Mouse (Mus musculus) CH12.LX (cell line): ENCODE data around the gene Dgcr6. TPM values are rescaled to one million over a fixed set of nuclear protein-coding genes. Genes with fewer than 3 reads are reported as not detected.

ENCODE experiments used
- DNase-seq: peaks from one replicate; pipeline ENCODE4 v3.0.0-alpha.2; 2013; ENCODE audit errors: extremely low read depth
- H3K27ac ChIP-seq: 2 replicates; pipeline ENCODE4 v1.5.1; 2012; ENCODE audit warnings: low read depth, mild to moderate bottlenecking, control low read depth, moderate library complexity; ENCODE audit not compliant: insufficient read depth
- H3K27me3 ChIP-seq: replicated peaks from 2 replicates; pipeline ENCODE3; 2012; ENCODE audit warnings: inconsistent platforms
- H3K36me3 ChIP-seq, 2 experiments: replicated peaks in 1 of 2; 2 replicates each; pipeline versions ENCODE3 to v1.6.1; 2012; ENCODE audit warnings: inconsistent platforms in 1 of 2, low read length in 1 of 2, mild to moderate bottlenecking in 1 of 2, mixed read lengths in 1 of 2, moderate library complexity in 1 of 2; ENCODE audit not compliant: control insufficient read depth in 1 of 2, insufficient read depth in 1 of 2
- H3K4me1 ChIP-seq, 2 experiments: 2 replicates each; pipeline ENCODE4 v1.6.1; 2012; ENCODE audit warnings: inconsistent platforms in 1 of 2, moderate library complexity in 1 of 2; ENCODE audit not compliant: insufficient read depth in 2 of 2, control insufficient read depth in 1 of 2
- H3K4me2 ChIP-seq: 2 replicates; pipeline ENCODE4 v1.6.1; 2012; ENCODE audit warnings: low read depth, mild to moderate bottlenecking, control low read depth; ENCODE audit not compliant: poor library complexity, insufficient read depth, severe bottlenecking
- H3K4me3 ChIP-seq, 3 experiments: fragments of 150-350 bp in 1 of 3; sonication (generic) in 1 of 3; replicated peaks in 1 of 3; 2 replicates each; pipeline versions ENCODE3 to v1.5.1; 2011 to 2012; ENCODE audit warnings: low read depth in 2 of 3, low read length in 2 of 3, mild to moderate bottlenecking in 2 of 3, moderate library complexity in 2 of 3, control low read depth in 1 of 3, improper control_type of control experiment in 1 of 3, inconsistent platforms in 1 of 3, mixed read lengths in 1 of 3; ENCODE audit not compliant: poor library complexity in 1 of 3
- H3K79me2 ChIP-seq: replicated peaks from 2 replicates; pipeline ENCODE4 v1.6.1; 2012; ENCODE audit warnings: mild to moderate bottlenecking, moderate library complexity; ENCODE audit not compliant: control insufficient read depth, poor library complexity, insufficient read depth, severe bottlenecking; ENCODE audit errors: extremely low read depth
- H3K9ac ChIP-seq: 2 replicates; pipeline ENCODE4 v1.6.1; 2012; ENCODE audit warnings: low read depth, mild to moderate bottlenecking, control low read depth, moderate library complexity; ENCODE audit not compliant: insufficient read depth
- H3K9me3 ChIP-seq: replicated peaks from 2 replicates; pipeline ENCODE3; 2012; ENCODE audit warnings: low read length, inconsistent platforms, mixed read lengths
- BHLHE40 ChIP-seq: IDR thresholded peaks from 2 replicates; pipeline ENCODE4 v1.6.1; 2011; ENCODE audit warnings: mild to moderate bottlenecking, low read depth, low read length, improper control_type of control experiment
- CHD1 ChIP-seq: IDR thresholded peaks from 2 replicates; pipeline ENCODE4 v1.6.1; 2012; ENCODE audit warnings: low read depth, low read length, improper control_type of control experiment, inconsistent platforms
- CHD2 ChIP-seq: IDR thresholded peaks from 2 replicates; pipeline ENCODE4 v1.6.1; 2011; ENCODE audit warnings: low read length, improper control_type of control experiment
- CTCF ChIP-seq, 2 experiments: IDR thresholded peaks in 1 of 2; conservative IDR thresholded peaks in 1 of 2; 2 replicates each; pipeline ENCODE4 v1.5.1; 2011 to 2012; ENCODE audit warnings: low read depth in 2 of 2, low read length in 2 of 2, improper control_type of control experiment in 1 of 2, inconsistent platforms in 1 of 2, mild to moderate bottlenecking in 1 of 2, moderate library complexity in 1 of 2
- E2F4 ChIP-seq: IDR thresholded peaks from 2 replicates; pipeline ENCODE4 v1.6.1; 2011; ENCODE audit warnings: low read depth, low read length, improper control_type of control experiment; ENCODE audit not compliant: insufficient replicate concordance
- EP300 ChIP-seq: IDR thresholded peaks from 2 replicates; pipeline ENCODE4 v1.6.1; 2011; ENCODE audit warnings: low read length, improper control_type of control experiment
- ETS1 ChIP-seq: conservative IDR thresholded peaks from 2 replicates; pipeline ENCODE4 v1.6.1; 2012; ENCODE audit warnings: low read depth, mild to moderate bottlenecking, inconsistent platforms, low read length, improper control_type of control experiment, moderate library complexity
- GABPA ChIP-seq: IDR thresholded peaks from 2 replicates; pipeline ENCODE4 v1.6.1; 2012; ENCODE audit warnings: low read depth, low read length, improper control_type of control experiment, inconsistent platforms; ENCODE audit not compliant: insufficient replicate concordance
- IRF4 ChIP-seq: IDR thresholded peaks from 2 replicates; pipeline ENCODE4 v1.6.1; 2014; ENCODE audit warnings: low read depth, mild to moderate bottlenecking, inconsistent platforms, low read length, improper control_type of control experiment
- MAFK ChIP-seq: IDR thresholded peaks from 2 replicates; pipeline ENCODE4 v1.6.1; 2011; ENCODE audit warnings: low read length, improper control_type of control experiment; ENCODE audit not compliant: insufficient replicate concordance
- MAX ChIP-seq: IDR thresholded peaks from 2 replicates; pipeline ENCODE4 v1.6.1; 2011; ENCODE audit warnings: low read length, improper control_type of control experiment
- MAZ ChIP-seq: IDR thresholded peaks from 2 replicates; pipeline ENCODE4 v1.6.1; 2012; ENCODE audit warnings: low read depth, mild to moderate bottlenecking, inconsistent platforms, low read length, improper control_type of control experiment, moderate library complexity
- MEF2A ChIP-seq: IDR thresholded peaks from 2 replicates; pipeline ENCODE4 v1.6.1; 2014; ENCODE audit warnings: low read depth, mild to moderate bottlenecking, inconsistent platforms, low read length, improper control_type of control experiment, borderline replicate concordance
- MXI1 ChIP-seq: IDR thresholded peaks from 2 replicates; pipeline ENCODE4 v1.6.1; 2011; ENCODE audit warnings: mild to moderate bottlenecking, low read depth, low read length, improper control_type of control experiment
- MYC ChIP-seq: IDR thresholded peaks from 2 replicates; pipeline ENCODE4 v1.6.1; 2011; ENCODE audit warnings: low read depth, mild to moderate bottlenecking, improper control_type of control experiment, low read length
- NRF1 ChIP-seq: IDR thresholded peaks from 2 replicates; pipeline ENCODE4 v1.6.1; 2014; ENCODE audit warnings: low read depth, mild to moderate bottlenecking, inconsistent platforms, low read length, improper control_type of control experiment, moderate library complexity
- POLR2A ChIP-seq: IDR thresholded peaks from 2 replicates; pipeline ENCODE4 v1.6.1; 2011; ENCODE audit warnings: low read depth, mild to moderate bottlenecking, improper control_type of control experiment, low read length
- POLR2AphosphoS2 ChIP-seq: IDR thresholded peaks from 2 replicates; pipeline ENCODE4 v1.6.1; 2011; ENCODE audit warnings: low read depth, low read length, improper control_type of control experiment
- RAD21 ChIP-seq: IDR thresholded peaks from 2 replicates; pipeline ENCODE4 v1.6.1; 2011; ENCODE audit warnings: low read depth, mild to moderate bottlenecking, low read length, improper control_type of control experiment, moderate library complexity
- RCOR1 ChIP-seq: conservative IDR thresholded peaks from 2 replicates; pipeline ENCODE4 v1.6.1; 2012; ENCODE audit warnings: low read depth, mild to moderate bottlenecking, inconsistent platforms, low read length, improper control_type of control experiment
- SIN3A ChIP-seq: IDR thresholded peaks from 2 replicates; pipeline ENCODE4 v1.6.1; 2012; ENCODE audit warnings: low read length, improper control_type of control experiment, inconsistent platforms
- TBP ChIP-seq: conservative IDR thresholded peaks from 2 replicates; pipeline ENCODE4 v1.6.1; 2011; ENCODE audit warnings: low read depth, low read length, improper control_type of control experiment
- UBTF ChIP-seq: IDR thresholded peaks from 2 replicates; pipeline ENCODE4 v1.6.1; 2012; ENCODE audit warnings: low read depth, mild to moderate bottlenecking, inconsistent platforms, low read length, improper control_type of control experiment, moderate library complexity
- ZC3H11A ChIP-seq: IDR thresholded peaks from 2 replicates; pipeline ENCODE4 v1.6.1; 2012; ENCODE audit warnings: low read depth, mild to moderate bottlenecking, inconsistent platforms, low read length, improper control_type of control experiment
- ZNF384 ChIP-seq: IDR thresholded peaks from 2 replicates; pipeline ENCODE4 v1.6.1; 2012; ENCODE audit warnings: low read depth, low read length, improper control_type of control experiment, inconsistent platforms
- dilution Hi-C: fragments of 300-500 bp; cut with MboI; formaldehyde crosslinking; loops from 2 replicates; pipeline ENCODE4 v1.14.3; 2020; ENCODE audit warnings: low sequenced_read_pairs; ENCODE audit not compliant: extremely low pct_unique_long_range_greater_than_20kb, extremely low pct_ligation_motif_present
- in situ Hi-C: fragments of 300-500 bp; cut with MboI; formaldehyde crosslinking; loops from 3 replicates; pipeline ENCODE4 v1.14.3; 2019; ENCODE audit warnings: low sequenced_read_pairs, low pct_ligation_motif_present, low pct_unique_long_range_greater_than_20kb, mixed read lengths
- polyA plus RNA-seq: library from polyadenylated mRNA; unstranded; fragments of >175 nt; gene quantifications from 2 replicates; pipeline ENCODE4 v1.2.1, GENCODE M21; 2012; ENCODE audit warnings: low read depth; ENCODE audit not compliant: insufficient read length
- total RNA-seq, 2 experiments: library from RNA; depleted of rRNA; stranded (reverse); fragments of 300-350 nt in 1 of 2; fragments of >200 nt in 1 of 2; gene quantifications; 2 replicates each; pipeline ENCODE4 v1.2.3; 2012 to 2014

Dgcr6 gene
- total and polyA plus RNA-seq, 3 experiments: 13.0 to 41.5 (median 32.4) TPM

DNA sequence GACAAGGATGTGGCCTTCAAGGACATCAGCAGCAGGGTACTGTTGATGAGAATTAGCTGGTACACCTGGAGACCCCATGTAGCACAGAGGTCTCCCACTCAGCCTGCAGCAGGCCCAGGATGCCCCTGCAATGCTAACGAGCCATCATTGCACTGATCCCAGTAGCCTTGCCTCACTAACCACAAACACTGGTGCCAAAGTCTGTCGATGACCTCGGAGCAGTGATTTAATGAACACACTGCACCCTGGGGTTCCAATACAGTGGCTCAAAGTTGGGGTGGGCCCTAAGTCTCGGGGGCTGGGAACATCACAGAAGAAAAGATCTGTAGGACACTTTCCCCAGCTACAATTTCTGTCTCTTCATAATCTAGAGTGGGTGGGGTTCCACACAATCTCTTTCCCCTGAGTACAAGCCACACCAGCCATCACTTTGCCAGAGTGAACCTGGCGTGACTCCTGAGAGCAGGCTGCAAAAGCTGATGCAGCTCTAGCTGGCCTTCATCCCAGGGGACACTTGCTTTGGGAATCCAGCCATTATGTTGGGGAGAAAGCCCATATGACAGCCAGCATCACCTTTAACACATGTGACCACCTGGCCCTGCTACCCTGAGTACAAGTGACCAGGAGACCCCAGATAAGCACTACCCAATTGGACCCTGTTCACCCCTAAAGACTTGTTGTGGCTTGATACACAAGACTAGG, 25.8 kb downstream of the Dgcr6 start:
- H3K4me1 ChIP-seq: peaks cover 8 to 13% of the 10 kb centered on the region in 2 experiments; a peak in 3 of 4 replicates
- H3K4me3 ChIP-seq: no peak overlapping the region
- H3K79me2 ChIP-seq: no peaks in the 10 kb centered on the region
- peaks cover 40% of the 10 kb centered on the region for H3K27me3 ChIP-seq
- H3K9ac ChIP-seq: no peak overlapping the region
- in situ Hi-C loops (no loop called here), dilution Hi-C loops (no loop called here)
- no peaks in the 10 kb centered on the region for H3K9me3 ChIP-seq
- H3K27ac ChIP-seq: no peak overlapping the region
- no peak for DNase-seq
- no peak overlapping the region for H3K4me2 ChIP-seq
- no peak for TF ChIP-seq EP300
- H3K36me3 ChIP-seq: peaks cover under 1 to 3% of the 10 kb centered on the region in 2 experiments

DNA sequence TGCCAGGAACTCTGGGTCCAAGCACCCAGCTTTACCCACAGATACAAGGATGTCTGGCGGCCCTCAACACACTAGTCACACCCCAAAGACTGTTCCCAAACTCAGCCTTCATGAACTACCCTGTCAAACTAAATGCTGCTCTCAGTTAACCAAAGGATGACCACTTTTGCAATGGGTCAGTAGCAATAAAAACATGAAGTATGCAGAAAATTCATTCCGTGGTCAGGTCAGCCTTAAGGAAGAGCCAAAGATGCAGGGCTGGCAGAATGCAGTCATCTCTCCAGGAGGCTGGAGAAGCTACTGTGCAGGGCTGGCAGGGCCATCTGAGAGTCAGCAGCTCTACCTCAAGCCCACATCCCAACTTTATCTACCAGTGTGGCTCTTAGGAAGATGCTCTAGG, 26.6 kb downstream of the Dgcr6 start:
- DNase-seq: no peak
- H3K27me3 ChIP-seq: peaks cover 46% of the 10 kb centered on the region
- H3K9ac ChIP-seq: no peak overlapping the region
- H3K4me3 ChIP-seq: no peak overlapping the region
- no peaks in the 10 kb centered on the region for H3K9me3 ChIP-seq
- peaks cover 0 to 2% of the 10 kb centered on the region in 2 experiments for H3K36me3 ChIP-seq
- in situ Hi-C loops (no loop called here), dilution Hi-C loops (no loop called here)
- H3K4me2 ChIP-seq: no peak overlapping the region
- H3K27ac ChIP-seq: no peak overlapping the region
- TF ChIP-seq CHD1 (no peak), IRF4 (no peak), MAFK (no peak), CTCF (conservative IDR thresholded peaks at IDR 0.05 in 1 of 2, IDR thresholded peaks at IDR 0.05 in 1 of 2; ENCODE audit: low read depth in 2 of 2, low read length in 2 of 2) (no peak), E2F4 (no peak), POLR2A (no peak), SIN3A (no peak), MXI1 (no peak), CHD2 (no peak), ZNF384 (no peak), MAZ (no peak), POLR2AphosphoS2 (no peak)
- no peaks in the 10 kb centered on the region for H3K79me2 ChIP-seq
- peaks cover 8 to 10% of the 10 kb centered on the region in 2 experiments; a peak in 3 of 4 replicates for H3K4me1 ChIP-seq

DNA sequence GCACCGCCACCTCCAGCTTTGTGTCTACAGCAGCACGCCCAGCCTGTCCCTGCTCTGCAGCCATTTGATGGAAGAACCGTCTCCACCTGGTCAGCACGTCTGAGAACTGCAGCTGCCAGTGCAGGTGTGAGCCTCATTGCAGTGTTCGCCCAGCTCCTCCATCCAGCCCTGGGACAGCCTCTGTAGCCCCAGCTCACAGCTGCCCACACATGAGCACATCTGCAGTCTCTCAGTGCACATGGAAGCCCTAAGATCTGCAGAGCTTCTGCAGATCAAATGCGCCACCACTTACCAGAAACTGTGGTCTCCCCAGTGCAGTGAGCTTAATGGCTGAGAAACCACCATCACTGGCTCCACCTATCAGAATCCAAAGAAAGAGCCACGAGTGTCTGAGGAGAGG, 27.5 kb downstream of the Dgcr6 start:
- dilution Hi-C loops: no loop called here
- Histone ChIP-seq H3K4me2 (no peak overlapping the region), H3K36me3 (no peaks in the 10 kb centered on the region), H3K79me2 (no peaks in the 10 kb centered on the region), H3K27ac (no peak overlapping the region), H3K9ac (no peak overlapping the region), H3K27me3 (peaks cover 55% of the 10 kb centered on the region), H3K9me3 (no peaks in the 10 kb centered on the region), H3K4me3 (no peak overlapping the region), H3K4me1 (peaks cover 10 to 12% of the 10 kb centered on the region in 2 experiments)
- in situ Hi-C loops: no loop called here
- no peak for DNase-seq
- TF ChIP-seq MAFK: no peak
- TF ChIP-seq IRF4: no peak
- TF ChIP-seq RAD21: no peak
- no peak for TF ChIP-seq UBTF
- no peak for TF ChIP-seq GABPA
- TF ChIP-seq MAX: no peak
- no peak for TF ChIP-seq BHLHE40
- no peak for TF ChIP-seq ZC3H11A
- TF ChIP-seq MAZ: no peak
- no peak for TF ChIP-seq NRF1
- TF ChIP-seq ETS1: no peak
- TF ChIP-seq ZNF384: no peak
- TF ChIP-seq MYC: no peak
- TF ChIP-seq TBP: no peak
- no peak for TF ChIP-seq EP300
- TF ChIP-seq CHD2: no peak
- no peak for TF ChIP-seq MEF2A
- TF ChIP-seq RCOR1: no peak
- TF ChIP-seq, all 38 proteins: peak for 0
